Mouse (Mus musculus) E14TG2a.4 (cell line): Measurements from ENCODE around the gene Dhrs13.

Experiments
- H3K27me3 ChIP-seq: 2 replicates; pipeline ENCODE4 v1.6.1; 2014; ENCODE audit warnings: low read length, control low read depth; ENCODE audit not compliant: insufficient read depth
- H3K36me3 ChIP-seq: 2 replicates; pipeline ENCODE4 v1.6.1; 2014; ENCODE audit warnings: low read length, control low read depth; ENCODE audit not compliant: insufficient read depth
- H3K4me1 ChIP-seq: replicated peaks from 2 replicates; pipeline ENCODE4 v1.6.1; 2014; ENCODE audit warnings: low read depth, low read length, control low read depth
- H3K4me3 ChIP-seq: replicated peaks from 2 replicates; pipeline ENCODE4 v1.5.1; 2014; ENCODE audit warnings: mild to moderate bottlenecking, low read length
- H3K9me3 ChIP-seq: 2 replicates; pipeline ENCODE4 v1.6.1; 2014; ENCODE audit warnings: low read length, control low read depth
- CTCF ChIP-seq: conservative IDR thresholded peaks from 2 replicates; pipeline ENCODE4 v1.5.1; 2014; ENCODE audit warnings: low read length
- NANOG ChIP-seq: IDR thresholded peaks from 2 replicates; pipeline ENCODE4 v1.6.1; 2014; ENCODE audit warnings: borderline replicate concordance, low read length, mixed read lengths
- POU5F1 ChIP-seq: IDR thresholded peaks from 2 replicates; pipeline ENCODE4 v1.6.1; 2014; ENCODE audit warnings: low read length, borderline replicate concordance

Gene Dhrs13

DNA sequence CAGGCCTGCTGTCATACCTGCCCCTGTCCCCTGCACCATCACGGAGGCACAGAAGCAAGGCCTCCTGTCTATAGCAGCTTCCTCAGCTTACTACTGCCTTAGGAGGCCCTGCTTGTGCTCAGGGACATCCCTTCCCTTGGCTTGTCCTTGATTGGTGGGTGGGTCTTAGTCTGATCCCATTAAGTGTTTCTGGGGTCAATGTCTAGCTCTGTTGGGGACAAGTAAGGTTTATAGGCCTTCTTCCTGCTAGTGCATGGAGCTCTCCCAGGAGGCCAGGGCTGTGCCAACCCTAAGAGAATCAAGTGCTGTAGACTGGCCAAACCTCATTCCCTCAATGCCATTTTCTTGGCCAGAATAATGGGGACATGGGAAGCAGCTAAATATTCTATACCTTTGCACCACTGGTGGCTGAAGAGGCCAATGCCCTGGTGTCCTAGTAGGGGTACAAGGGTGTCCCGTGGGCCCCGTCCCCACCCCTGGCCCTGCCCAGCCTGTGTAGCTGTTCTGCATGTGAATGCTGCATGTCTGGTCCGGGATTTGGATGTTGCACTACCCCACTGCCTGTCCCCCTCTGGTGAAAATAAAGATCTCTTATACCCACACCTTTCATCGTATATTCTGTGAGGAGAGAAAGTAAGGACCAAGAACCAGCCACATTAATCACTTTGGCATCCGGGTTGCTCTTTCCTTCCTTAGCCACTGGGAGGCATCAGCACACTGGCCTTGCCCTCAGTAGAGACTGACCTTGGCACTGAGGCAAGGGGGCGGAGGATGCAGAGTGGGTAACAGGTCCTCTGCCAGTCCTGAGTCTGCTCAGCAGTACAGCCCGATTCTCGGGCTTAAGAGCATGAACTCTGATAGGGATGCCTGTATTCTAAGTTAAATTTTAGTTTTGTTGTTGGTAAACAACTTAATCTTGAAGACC lies 28.0 kb downstream of the Dhrs13 start:
- peaks cover 47% of the 10 kb centered on the region for H3K36me3 ChIP-seq
- no peaks in the 10 kb centered on the region for H3K9me3 ChIP-seq
- H3K4me1 ChIP-seq = peaks cover 27% of the 10 kb centered on the region
- H3K27me3 ChIP-seq = peaks cover 8% of the 10 kb centered on the region
- TF ChIP-seq POU5F1 (no peak), NANOG (no peak), CTCF (peak; percentile 52)
- no peak overlapping the region for H3K4me3 ChIP-seq

DNA sequence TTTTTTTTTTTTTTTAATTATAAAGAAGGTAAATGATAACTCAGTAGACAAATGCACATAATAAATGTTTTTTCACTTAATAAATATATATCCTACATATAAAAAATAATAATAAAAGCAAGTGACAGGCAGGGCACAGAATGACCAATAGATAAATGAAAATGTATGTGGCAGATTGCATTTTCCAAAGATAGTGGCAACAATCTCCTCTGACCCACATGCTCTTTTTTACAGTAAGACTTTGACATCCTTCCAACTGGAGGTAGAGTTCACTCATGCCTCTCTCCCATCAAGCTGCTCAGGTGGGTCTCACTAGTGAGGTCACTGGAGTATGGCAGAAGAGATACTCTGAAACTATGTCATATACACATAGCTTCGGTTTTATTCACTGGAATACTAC lies 30.5 kb downstream of the Dhrs13 start:
- peaks cover 27% of the 10 kb centered on the region for H3K36me3 ChIP-seq
- peaks cover 19% of the 10 kb centered on the region for H3K4me1 ChIP-seq
- no peak overlapping the region for H3K4me3 ChIP-seq
- H3K27me3 ChIP-seq = peaks cover 5% of the 10 kb centered on the region; the same call in 1 of the 2 replicates
- H3K9me3 ChIP-seq = no peaks in the 10 kb centered on the region
- TF ChIP-seq POU5F1 (no peak), NANOG (no peak), CTCF (no peak)

DNA sequence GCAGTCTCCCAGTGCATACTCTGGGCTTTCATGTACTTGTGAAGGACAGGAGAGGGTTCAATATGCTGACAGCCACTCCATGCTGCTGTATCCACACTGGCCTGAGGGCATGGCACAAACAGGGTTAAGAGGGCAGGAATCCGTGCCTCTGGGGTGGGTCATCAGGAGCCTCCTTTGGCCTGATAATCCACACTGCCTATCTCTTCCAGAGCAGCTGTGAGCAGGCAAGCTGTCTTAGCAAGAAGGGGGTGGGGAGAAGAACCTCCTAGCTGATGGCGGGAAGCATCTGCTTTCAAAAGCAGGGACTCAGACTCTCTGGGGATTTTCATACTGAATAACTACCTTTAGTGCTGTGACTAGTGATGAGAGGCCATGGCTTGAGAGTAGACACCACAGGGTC lies 33.8 kb downstream of the Dhrs13 start:
- Histone ChIP-seq H3K27me3 (0 out of 2 replicates have a peak, but pooled peaks cover 2% of the 10 kb centered on the region), H3K4me3 (no peak overlapping the region), H3K36me3 (no peaks in the 10 kb centered on the region), H3K9me3 (no peaks in the 10 kb centered on the region), H3K4me1 (peaks cover 3% of the 10 kb centered on the region; the same call in 1 of the 2 replicates)
- TF ChIP-seq NANOG (no peak), POU5F1 (no peak), CTCF (no peak)

DNA sequence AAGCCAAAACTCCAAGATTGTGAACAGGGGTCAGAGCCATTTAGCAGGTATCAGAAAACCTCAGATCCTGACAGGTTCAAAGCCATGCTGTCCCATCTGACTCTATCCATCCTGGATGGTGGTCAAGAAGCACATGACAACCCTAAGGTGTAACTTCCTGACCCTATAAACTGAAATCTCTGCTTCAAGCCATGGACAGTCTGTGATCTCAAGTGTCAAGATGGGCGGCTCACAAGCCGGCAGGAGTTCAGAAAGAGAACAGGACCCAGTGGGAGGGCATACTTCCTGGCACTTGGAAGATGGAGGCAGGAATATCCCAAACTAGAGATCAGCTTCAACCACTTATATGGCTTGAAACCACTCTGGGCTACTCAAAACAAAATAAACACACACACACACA lies 34.6 kb downstream of the Dhrs13 start:
- Histone ChIP-seq H3K36me3 (no peaks in the 10 kb centered on the region), H3K4me3 (no peak overlapping the region), H3K4me1 (peaks cover 9% of the 10 kb centered on the region), H3K9me3 (no peaks in the 10 kb centered on the region), H3K27me3 (0 out of 2 replicates have a peak, but pooled peaks cover 2% of the 10 kb centered on the region)
- TF ChIP-seq POU5F1 = no peak
- TF ChIP-seq CTCF = no peak
- TF ChIP-seq NANOG = no peak

DNA sequence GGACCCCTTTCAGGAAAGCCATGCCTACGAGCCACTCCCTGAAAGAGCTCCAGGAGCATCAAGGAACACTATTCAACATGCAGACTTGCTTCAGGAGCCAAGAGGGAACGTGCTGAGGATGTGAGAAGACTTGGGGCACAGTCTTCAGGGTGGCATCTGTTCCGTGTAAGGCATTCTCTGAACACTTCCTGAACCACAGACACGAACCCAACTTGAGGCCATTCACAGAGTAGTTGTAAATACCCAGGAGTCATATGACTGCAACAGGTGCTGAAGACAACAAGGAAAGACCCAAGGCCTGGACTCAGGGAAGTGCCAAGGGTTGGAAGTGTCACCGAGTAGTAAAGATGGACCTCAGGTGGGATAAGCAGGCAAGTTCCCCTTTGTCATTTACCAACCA lies 35.5 kb downstream of the Dhrs13 start:
- Histone ChIP-seq H3K27me3 (0 out of 2 replicates have a peak, but pooled peaks cover 2% of the 10 kb centered on the region), H3K4me1 (peaks cover 18% of the 10 kb centered on the region), H3K36me3 (peaks cover under 1% of the 10 kb centered on the region), H3K9me3 (no peaks in the 10 kb centered on the region), H3K4me3 (no peak overlapping the region)
- TF ChIP-seq NANOG = no peak
- no peak for TF ChIP-seq POU5F1
- no peak for TF ChIP-seq CTCF

DNA sequence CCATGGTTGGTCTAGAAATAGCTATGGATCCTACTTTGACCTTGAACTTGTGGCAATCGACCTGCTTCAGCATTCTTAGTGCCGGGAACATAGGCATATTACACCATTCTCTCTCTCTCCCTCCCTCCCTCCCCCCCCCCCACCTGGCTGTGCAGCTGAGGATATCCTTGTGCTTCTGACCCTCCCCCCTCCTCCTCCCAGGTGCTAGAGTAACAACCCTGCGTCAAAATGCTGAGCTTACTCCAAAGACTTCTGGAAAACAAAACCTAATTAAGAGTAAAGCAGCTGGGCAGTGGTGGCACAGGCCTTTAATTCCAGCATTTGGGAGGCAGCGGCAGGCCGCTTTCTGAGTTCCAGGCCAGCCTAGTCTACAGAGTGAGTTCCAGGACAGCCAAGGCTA lies 37.0 kb downstream of the Dhrs13 start:
- Histone ChIP-seq H3K4me3 (no peak overlapping the region), H3K4me1 (peaks cover 30% of the 10 kb centered on the region), H3K9me3 (no peaks in the 10 kb centered on the region), H3K27me3 (0 out of 2 replicates have a peak, but pooled peaks cover 2% of the 10 kb centered on the region), H3K36me3 (peaks cover 16% of the 10 kb centered on the region)
- no peak for TF ChIP-seq POU5F1
- TF ChIP-seq NANOG = no peak

DNA sequence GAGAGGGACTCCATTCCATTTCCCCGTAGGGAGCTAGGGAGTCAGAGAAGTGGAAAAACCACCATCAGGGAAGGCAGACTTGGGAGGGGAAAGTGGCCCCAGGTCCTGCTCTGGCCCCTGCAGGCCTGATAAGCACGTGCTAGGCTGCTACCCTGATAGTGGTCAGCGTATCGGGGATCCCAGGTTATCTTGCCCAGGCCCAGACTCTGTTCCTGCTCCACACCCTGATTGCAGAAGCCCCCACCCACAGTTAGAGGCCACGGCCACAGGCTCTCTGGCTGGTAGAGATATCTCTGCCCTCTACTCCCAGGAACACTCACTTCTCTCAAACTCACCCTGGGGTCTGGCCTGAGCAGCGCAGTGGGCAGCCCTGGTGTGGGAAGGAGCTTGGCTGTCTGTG lies 37.6 kb downstream of the Dhrs13 start:
- H3K4me1 ChIP-seq = peaks cover 30% of the 10 kb centered on the region
- H3K27me3 ChIP-seq = 0 out of 2 replicates have a peak, but pooled peaks cover 2% of the 10 kb centered on the region
- H3K4me3 ChIP-seq = no peak overlapping the region
- peaks cover 22% of the 10 kb centered on the region for H3K36me3 ChIP-seq
- H3K9me3 ChIP-seq = no peaks in the 10 kb centered on the region
- TF ChIP-seq POU5F1 (no peak), CTCF (no peak), NANOG (no peak)

DNA sequence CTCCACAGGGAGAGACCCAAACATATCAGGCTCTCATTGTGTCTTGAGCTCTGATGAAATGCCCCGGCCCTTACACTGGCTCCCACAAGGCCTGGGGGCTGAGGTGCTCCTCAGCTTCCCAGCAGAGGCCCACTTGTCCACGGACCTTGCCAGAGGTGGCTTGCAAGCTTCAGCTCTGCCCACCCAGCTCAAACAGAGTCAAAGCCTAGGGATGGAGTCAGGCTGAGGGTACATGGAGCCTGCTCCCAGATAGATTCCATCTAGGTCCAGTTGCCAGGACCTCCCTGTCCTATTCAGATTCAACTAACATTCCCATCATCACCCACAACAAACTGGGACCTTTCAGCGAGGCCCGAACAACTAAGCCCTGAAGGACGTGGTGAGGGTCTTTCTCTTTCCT lies 39.9 kb downstream of the Dhrs13 start:
- Histone ChIP-seq H3K27me3 (no peaks in the 10 kb centered on the region), H3K4me3 (peak overlapping the region; percentile 45), H3K4me1 (peaks cover 30% of the 10 kb centered on the region), H3K9me3 (no peaks in the 10 kb centered on the region), H3K36me3 (peaks cover 44% of the 10 kb centered on the region)
- TF ChIP-seq POU5F1 = no peak
- TF ChIP-seq NANOG = no peak
- TF ChIP-seq CTCF = no peak
